Mouse (Mus musculus) forebrain, embryonic 13.5 days (tissue): Measurements from ENCODE around the gene Gsta4. TPM values are rescaled to one million over a fixed set of nuclear protein-coding genes. Genes with fewer than 3 reads are reported as not detected.
"Not testable (repeated sequence)": the region's sequence is repeated elsewhere in the genome, so short reads cannot be mapped to it uniquely, and the experiment has no call there.

Experiments used
- ATAC-seq: fragments of 200-750 bp; cut with Nextera tagmentation; 2 replicates; pipeline ENCODE4 v1.8.0; 2017
- H3K27ac ChIP-seq: fragments of 300-500 bp; sonication (generic); 2 replicates; pipeline ENCODE4 v1.5.1; 2015; ENCODE audit warnings: inconsistent platforms, mild to moderate bottlenecking, moderate library complexity
- H3K27me3 ChIP-seq: fragments of 300-500 bp; sonication (generic); 2 replicates; pipeline ENCODE4 v1.6.1; 2015; ENCODE audit warnings: mild to moderate bottlenecking, inconsistent platforms
- H3K36me3 ChIP-seq: fragments of 300-500 bp; sonication (generic); 2 replicates; pipeline ENCODE4 v1.6.1; 2015; ENCODE audit warnings: mild to moderate bottlenecking, inconsistent platforms; ENCODE audit not compliant: poor library complexity, severe bottlenecking
- H3K4me1 ChIP-seq: fragments of 300-500 bp; sonication (generic); 2 replicates; pipeline ENCODE4 v1.6.1; 2015; ENCODE audit warnings: inconsistent platforms
- H3K4me2 ChIP-seq: fragments of 300-500 bp; sonication (generic); 2 replicates; pipeline ENCODE4 v1.6.1; 2015; ENCODE audit warnings: inconsistent platforms, mild to moderate bottlenecking, moderate library complexity
- H3K4me3 ChIP-seq: fragments of 300-500 bp; sonication (generic); 2 replicates; pipeline ENCODE4 v1.5.1; 2015; ENCODE audit warnings: mild to moderate bottlenecking, inconsistent platforms
- H3K9ac ChIP-seq: fragments of 300-500 bp; sonication (generic); 2 replicates; pipeline ENCODE4 v1.6.1; 2015; ENCODE audit warnings: mild to moderate bottlenecking, inconsistent platforms
- H3K9me3 ChIP-seq: fragments of 300-500 bp; sonication (generic); replicated peaks from 2 replicates; pipeline ENCODE4 v1.6.1; 2016; ENCODE audit warnings: inconsistent platforms
- WGBS: fragments of 180-500 bp; shearing (Covaris S2); methylation state at CpG from one replicate; pipeline ENCODE4 v1.1.7; 2015; 5-methylcytosine and 5-hydroxymethylcytosine counted together
- polyA plus RNA-seq: library from polyadenylated mRNA; unstranded; fragments of >200 nt; fragmentation: Nextera tagmentation; extraction: Ambion mirVana; gene quantifications from 2 replicates; pipeline ENCODE4 v1.2.1, GENCODE M21; 2015

Gsta4 gene
- polyA plus RNA-seq, 1 experiment from 2014 or later, result 19.9 TPM

DNA sequence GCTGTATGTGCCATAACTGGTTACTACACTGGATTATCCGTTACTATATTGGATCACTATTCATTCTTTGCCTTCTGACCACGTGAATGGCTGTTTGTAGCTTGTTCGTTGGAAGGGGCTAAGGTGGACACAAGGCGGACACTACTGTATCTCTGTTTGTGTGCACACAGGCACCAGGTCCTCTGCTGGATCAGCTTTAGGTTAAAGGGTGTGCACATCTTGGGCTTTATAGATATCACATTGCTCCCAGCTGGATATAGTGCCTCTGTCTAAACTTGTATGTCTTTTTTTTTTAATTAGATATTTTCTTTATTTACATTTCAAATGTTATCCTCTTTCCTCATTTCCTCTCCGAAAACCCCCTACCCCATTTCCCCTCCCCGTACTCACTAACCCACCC, 17.1 kb upstream of the Gsta4 start:
- H3K4me1 ChIP-seq, result no peaks in the 10 kb centered on the region
- H3K27ac ChIP-seq, result no peak overlapping the region
- no peak overlapping the region for H3K9ac ChIP-seq
- no peak overlapping the region for H3K4me2 ChIP-seq
- H3K36me3 ChIP-seq, result peaks cover 82% of the 10 kb centered on the region
- H3K9me3 ChIP-seq, result no peaks in the 10 kb centered on the region
- ATAC-seq, result no peak
- 95% methylated on average over 6 of the region's 6 CpGs for WGBS
- no peak overlapping the region for H3K4me3 ChIP-seq
- H3K27me3 ChIP-seq, result no peaks in the 10 kb centered on the region

DNA sequence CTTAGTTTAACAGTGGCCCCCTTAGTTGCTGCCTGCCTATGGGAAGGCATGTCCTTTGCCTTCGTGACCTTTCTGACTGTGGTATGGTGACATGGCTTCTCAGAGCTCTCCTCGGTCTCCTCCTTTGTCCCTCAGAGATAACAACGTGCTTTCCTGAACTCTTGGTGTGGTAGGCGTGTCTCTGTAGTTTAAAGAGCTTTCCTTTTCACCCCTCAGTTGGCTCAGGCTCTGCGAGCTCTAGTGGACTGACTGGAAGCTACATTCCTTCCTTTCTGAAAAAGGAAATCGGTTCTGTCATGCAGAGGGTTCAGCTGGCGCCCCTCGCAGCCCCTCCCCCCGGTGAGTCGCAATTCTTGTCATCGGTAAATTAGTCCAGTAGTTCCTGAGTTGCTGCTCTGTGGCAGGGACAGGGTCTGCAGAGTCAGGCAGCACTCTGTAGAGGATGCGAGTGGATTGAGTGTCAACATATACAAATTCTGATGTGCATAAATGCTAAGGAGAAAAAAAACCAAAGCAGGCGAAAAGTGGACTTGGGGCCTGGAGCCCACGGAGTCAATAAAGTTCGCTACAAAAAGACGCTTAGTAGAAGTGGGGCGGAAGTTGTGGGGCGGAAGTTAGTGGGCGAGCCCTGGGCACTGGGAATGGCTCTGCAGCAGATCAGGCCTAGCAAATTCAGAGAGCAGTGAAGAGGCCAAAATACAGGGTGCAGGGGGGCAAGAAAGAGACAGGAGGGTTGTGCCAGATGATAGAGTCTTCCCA, 15.7 kb upstream of the Gsta4 start:
- ATAC-seq, result no peak
- Histone ChIP-seq H3K4me3 (no peak overlapping the region), H3K9ac (no peak overlapping the region), H3K4me1 (no peaks in the 10 kb centered on the region), H3K36me3 (peaks cover 68% of the 10 kb centered on the region), H3K9me3 (no peaks in the 10 kb centered on the region), H3K4me2 (no peak overlapping the region), H3K27me3 (no peaks in the 10 kb centered on the region), H3K27ac (no peak overlapping the region)
- 87% methylated on average over 19 of the region's 19 CpGs for WGBS

DNA sequence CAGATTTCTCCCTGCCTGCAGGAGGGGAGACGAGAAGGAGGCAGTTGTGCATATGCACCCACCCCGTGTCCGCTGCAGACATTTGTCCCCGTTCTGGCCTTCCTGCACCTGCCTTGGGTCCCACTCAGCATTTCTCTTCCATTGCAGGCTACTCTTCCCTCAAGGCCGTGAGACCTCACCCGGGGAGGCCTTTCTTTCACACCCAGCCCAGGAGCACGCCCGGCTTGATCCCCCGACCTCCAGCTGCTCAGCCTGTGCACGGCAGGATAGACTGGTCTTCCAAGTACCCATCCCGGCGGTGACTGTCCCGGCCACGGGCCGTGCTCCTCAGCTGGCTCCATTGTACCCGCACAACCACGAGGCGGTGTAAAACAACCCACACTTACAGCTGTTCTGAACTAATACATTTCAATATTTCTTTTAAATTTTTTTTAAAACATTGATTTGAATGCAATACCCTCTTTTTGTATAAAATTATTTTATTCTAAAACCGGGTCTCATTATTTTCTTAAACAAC, 15.1 kb upstream of the Gsta4 start:
- Histone ChIP-seq H3K27ac (no peak overlapping the region), H3K4me1 (no peaks in the 10 kb centered on the region), H3K27me3 (no peaks in the 10 kb centered on the region), H3K9me3 (no peaks in the 10 kb centered on the region), H3K4me2 (no peak overlapping the region), H3K36me3 (peaks cover 62% of the 10 kb centered on the region), H3K4me3 (no peak overlapping the region), H3K9ac (no peak overlapping the region)
- WGBS, result 93% methylated on average over 19 of the region's 19 CpGs
- ATAC-seq, result no peak

DNA sequence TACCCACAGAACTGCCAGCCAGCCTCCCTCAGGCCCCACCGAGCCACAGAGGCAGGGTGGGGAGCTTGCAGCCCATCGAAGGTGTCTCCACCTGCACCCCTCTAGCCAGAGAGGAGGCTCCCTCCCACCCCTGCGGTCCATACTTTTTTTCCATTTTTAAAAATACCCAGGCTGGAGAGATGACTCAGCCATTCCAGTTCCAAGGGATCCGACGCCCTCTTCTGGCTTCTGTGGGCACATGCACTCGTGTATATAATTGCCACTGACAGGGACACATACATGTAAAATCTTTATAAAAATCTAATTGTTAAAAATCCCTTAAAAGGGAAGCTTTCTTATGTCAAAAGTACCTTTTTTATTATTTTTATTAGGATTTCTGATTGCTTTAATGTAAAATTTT, 13.7 kb upstream of the Gsta4 start:
- Histone ChIP-seq H3K4me1 (no peaks in the 10 kb centered on the region), H3K36me3 (peaks cover 55% of the 10 kb centered on the region), H3K9me3 (no peaks in the 10 kb centered on the region), H3K27ac (no peak overlapping the region), H3K9ac (no peak overlapping the region), H3K27me3 (no peaks in the 10 kb centered on the region), H3K4me3 (no peak overlapping the region), H3K4me2 (no peak overlapping the region)
- 96% methylated on average over 6 of the region's 6 CpGs for WGBS
- ATAC-seq, result no peak

DNA sequence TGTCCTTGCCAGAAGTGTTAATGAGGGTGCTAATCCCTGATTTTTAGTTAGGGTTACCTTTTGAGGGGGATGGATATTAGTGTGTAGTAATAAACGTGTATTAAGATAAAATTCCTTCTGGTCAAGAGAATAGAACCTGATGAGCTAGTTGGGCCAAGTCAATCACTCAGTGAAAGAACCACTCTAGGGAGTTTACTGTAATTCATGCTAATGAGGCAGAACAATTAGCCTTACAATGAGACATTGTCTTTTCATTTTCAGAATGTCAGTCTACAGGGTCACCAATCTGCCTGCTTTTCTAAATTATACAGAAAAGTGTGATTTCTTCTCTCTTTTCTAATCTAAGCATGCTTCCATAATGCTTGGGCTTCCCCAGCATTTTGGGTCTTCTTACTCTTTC, 8.6 kb upstream of the Gsta4 start:
- no peaks in the 10 kb centered on the region for H3K27me3 ChIP-seq
- H3K4me3 ChIP-seq, result no peak overlapping the region
- no peak for ATAC-seq
- H3K4me1 ChIP-seq, result peaks cover 5% of the 10 kb centered on the region
- H3K9me3 ChIP-seq, result no peaks in the 10 kb centered on the region
- H3K4me2 ChIP-seq, result no peak overlapping the region
- no peak overlapping the region for H3K9ac ChIP-seq
- H3K27ac ChIP-seq, result no peak overlapping the region
- WGBS, result 38% methylated on average over 1 of the region's 1 CpGs
- peaks cover 10% of the 10 kb centered on the region for H3K36me3 ChIP-seq

DNA sequence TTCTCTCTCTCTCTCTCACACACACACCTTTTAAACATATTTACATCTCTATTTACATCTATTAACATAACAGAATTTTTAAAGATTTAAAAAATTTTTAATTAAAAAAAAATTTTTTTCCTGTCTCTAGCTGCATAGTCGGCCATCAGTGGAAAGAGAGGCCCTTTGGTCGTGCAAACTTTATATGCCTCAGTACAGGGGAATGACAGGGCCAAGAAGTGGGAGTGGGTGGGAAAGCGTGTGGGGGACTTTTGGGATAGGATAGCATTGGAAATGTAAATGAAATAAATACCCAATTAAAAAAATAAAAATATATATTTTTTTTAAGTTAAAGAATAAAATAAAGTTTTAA, 7.7 kb upstream of the Gsta4 start:
- 47% methylated on average over 3 of the region's 3 CpGs for WGBS
- H3K4me3 ChIP-seq, H3K9me3 ChIP-seq, H3K27ac ChIP-seq, H3K36me3 ChIP-seq, H3K27me3 ChIP-seq, H3K9ac ChIP-seq, H3K4me1 ChIP-seq: not testable (repeated sequence)
- peak; percentile 39 for ATAC-seq
- H3K4me2 ChIP-seq, result peak overlapping the region; percentile 14; the same call in 1 of the 2 replicates

DNA sequence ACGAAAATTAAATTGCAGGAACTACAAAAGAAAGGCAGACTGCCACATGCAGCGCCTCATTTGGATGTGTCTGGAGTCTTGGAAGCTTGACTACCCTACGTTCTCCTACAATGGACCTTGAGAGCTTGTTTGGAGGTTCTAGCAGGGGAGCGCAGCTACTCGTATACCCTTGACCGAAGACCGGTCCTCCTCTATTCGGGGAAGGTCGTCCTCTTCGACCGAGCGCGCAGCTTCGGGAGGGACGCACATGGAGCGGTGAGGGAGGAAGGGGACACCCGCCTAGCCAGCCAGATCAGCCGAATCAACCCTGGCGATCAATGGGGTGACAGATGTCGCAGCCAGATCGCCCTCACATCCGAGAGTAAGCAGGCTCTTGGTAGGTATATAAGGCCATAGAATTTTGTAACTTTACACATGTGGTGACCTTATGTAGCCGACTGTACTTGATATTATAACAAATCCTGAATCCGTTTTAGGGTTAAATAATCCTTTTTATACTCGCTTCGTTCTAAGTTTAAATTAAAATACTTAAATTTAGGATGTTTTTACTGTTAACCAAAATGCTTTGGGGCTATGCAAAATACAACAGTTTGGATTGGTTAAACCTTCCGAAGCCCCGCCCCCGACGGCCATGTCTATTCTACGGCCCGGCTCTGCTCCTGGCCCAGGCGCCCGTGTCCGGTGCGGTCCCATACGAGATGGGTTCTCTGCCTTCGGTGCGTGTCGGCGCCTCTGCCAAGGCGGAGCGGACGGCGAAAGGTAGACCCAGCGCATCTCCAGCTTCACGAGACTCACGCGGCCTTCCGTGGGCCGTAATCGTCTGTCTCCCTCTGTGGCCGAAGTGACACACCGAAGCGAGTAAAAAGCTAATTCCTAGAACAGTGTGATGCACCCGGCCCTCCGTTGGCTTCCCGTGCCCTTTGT, 7.0 kb upstream of the Gsta4 start:
- Histone ChIP-seq H3K4me2 (peak overlapping the region; percentile 61), H3K9ac (peak overlapping the region; percentile 81), H3K4me3 (peak overlapping the region; percentile 55), H3K27me3 (no peaks in the 10 kb centered on the region), H3K4me1 (peaks cover 5% of the 10 kb centered on the region), H3K27ac (peak overlapping the region; percentile 95), H3K9me3 (no peaks in the 10 kb centered on the region), H3K36me3 (no peaks in the 10 kb centered on the region)
- WGBS, result under 1% methylated on average over 52 of the region's 58 CpGs
- ATAC-seq, result peak; percentile 98

DNA sequence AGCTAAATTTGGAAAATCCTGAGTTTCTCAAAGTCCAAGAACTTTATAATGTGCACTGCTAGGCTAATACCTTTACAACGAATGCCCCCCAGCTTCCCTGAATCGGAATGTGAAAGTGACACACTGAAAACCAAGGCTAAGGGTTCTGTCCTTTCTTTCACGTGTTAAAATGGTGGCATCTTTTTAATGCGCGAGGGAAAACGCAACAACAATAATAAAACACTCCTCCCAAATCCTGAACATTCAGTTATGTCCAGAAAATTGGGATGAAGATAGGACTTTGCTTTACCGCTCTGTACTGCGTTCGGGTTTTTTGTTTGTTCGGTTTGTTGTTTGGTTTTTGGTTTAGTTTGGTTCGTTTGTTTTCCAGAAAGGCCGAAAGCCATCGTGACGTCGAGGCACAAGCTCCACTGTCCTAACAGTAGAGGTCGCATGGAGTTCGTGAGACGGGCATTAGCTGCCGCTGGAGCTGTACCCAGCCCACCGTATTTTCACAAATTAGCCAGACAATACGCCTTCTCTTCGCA, 6.3 kb upstream of the Gsta4 start:
- H3K9ac ChIP-seq, result peak overlapping the region; percentile 81
- ATAC-seq, result peak; percentile 70
- no peaks in the 10 kb centered on the region for H3K36me3 ChIP-seq
- H3K9me3 ChIP-seq, result no peaks in the 10 kb centered on the region
- no peaks in the 10 kb centered on the region for H3K27me3 ChIP-seq
- WGBS, result 1% methylated on average over 22 of the region's 22 CpGs
- H3K4me3 ChIP-seq, result peak overlapping the region; percentile 55
- peak overlapping the region; percentile 61 for H3K4me2 ChIP-seq
- H3K4me1 ChIP-seq, result peaks cover 5% of the 10 kb centered on the region
- H3K27ac ChIP-seq, result peak overlapping the region; percentile 95

DNA sequence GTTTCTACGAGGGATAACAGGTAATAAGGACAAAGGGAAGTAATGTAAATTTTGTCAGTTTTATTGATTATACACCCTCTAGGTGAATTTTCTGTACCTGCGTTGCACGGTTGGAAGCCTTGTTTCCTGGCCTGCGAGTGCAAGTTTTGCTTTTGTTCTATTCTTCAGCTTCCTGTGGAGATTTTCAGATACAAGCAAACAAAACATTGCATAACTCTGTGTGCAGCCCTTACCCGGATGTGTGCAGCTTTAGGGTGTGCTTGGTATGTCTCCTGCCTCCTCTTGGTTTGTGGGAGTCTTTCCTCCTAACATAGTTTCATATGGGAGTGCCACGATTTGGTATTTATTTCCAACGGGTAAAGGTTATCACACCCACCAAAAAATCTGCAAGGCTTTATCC, 5.7 kb upstream of the Gsta4 start:
- WGBS, result 36% methylated on average over 7 of the region's 7 CpGs
- no peaks in the 10 kb centered on the region for H3K9me3 ChIP-seq
- no peaks in the 10 kb centered on the region for H3K36me3 ChIP-seq
- H3K4me3 ChIP-seq, result peak overlapping the region; percentile 55
- H3K4me2 ChIP-seq, result peak overlapping the region; percentile 61
- peak overlapping the region; percentile 95 for H3K27ac ChIP-seq
- H3K9ac ChIP-seq, result peak overlapping the region; percentile 81
- peaks cover 5% of the 10 kb centered on the region for H3K4me1 ChIP-seq
- ATAC-seq, result no peak
- no peaks in the 10 kb centered on the region for H3K27me3 ChIP-seq

DNA sequence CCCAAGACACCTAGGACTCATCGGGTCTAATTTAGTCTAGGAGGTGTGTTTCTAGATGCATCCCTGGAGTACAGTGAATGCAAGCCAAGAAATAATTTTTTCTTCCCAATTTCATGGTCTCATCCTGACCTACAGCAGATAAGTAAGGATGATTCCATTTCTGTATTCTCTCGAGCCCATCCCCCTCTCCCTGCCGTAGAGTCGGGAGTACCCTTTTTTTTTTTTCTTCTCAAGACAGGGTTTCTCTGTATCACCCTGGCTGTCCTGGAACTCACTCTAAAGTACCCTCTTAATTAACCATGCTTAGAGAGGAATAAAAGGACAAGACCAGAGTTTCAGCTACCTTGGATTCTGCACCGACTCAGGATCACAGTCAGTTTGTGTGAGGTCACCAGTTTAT, 4.4 kb upstream of the Gsta4 start:
- no peak overlapping the region for H3K4me2 ChIP-seq
- no peaks in the 10 kb centered on the region for H3K27me3 ChIP-seq
- no peak overlapping the region for H3K4me3 ChIP-seq
- peaks cover 5% of the 10 kb centered on the region for H3K4me1 ChIP-seq
- no peaks in the 10 kb centered on the region for H3K9me3 ChIP-seq
- no peak overlapping the region for H3K27ac ChIP-seq
- WGBS, result 82% methylated on average over 5 of the region's 5 CpGs
- no peaks in the 10 kb centered on the region for H3K36me3 ChIP-seq
- no peak for ATAC-seq
- H3K9ac ChIP-seq, result no peak overlapping the region

DNA sequence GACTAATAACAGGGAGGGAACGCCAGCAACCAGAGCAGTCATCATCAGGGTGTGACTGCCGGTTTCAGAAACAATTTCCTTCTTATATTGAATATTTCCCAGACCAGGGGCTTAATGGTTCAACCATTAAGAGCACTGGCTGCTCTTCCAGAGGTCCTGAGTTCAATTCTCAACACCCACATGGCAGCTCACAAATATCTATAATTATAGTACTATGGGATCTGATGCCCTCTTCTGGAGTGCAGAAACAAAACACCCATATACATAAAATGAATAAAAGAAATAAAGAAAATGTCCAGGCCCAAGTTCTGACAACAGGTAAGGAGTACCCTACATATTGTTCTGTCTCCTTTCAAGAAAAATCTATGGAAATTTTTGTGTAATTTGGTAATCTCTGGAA, 3.5 kb upstream of the Gsta4 start:
- no peaks in the 10 kb centered on the region for H3K9me3 ChIP-seq
- ATAC-seq, result no peak
- no peaks in the 10 kb centered on the region for H3K27me3 ChIP-seq
- no peak overlapping the region for H3K27ac ChIP-seq
- H3K4me1 ChIP-seq, result peaks cover 5% of the 10 kb centered on the region
- no peaks in the 10 kb centered on the region for H3K36me3 ChIP-seq
- H3K4me3 ChIP-seq, result no peak overlapping the region
- 93% methylated on average over 2 of the region's 2 CpGs for WGBS
- H3K9ac ChIP-seq, result no peak overlapping the region
- H3K4me2 ChIP-seq, result no peak overlapping the region

DNA sequence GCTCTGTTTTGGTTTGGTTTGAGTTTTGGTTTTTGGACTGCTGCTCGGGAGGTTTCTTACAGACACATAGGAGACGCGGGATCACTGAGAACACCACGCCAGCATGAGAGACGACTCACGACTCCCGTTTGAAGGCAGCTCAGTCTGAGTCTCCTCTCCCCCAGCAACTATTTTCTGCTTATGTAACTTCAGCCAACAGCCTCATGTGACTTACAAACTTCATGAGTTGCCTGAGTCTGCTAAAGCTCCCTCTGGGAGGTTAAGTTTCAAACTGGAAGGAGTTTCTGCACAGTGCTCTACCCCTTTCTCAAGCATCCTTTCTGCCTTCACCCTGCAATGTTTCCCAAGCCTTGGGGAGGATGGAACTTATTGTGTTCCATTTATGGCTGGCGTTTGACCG, 3.1 kb downstream of the Gsta4 start:
- H3K9me3 ChIP-seq, result no peaks in the 10 kb centered on the region
- no peaks in the 10 kb centered on the region for H3K27me3 ChIP-seq
- no peak overlapping the region for H3K27ac ChIP-seq
- no peak overlapping the region for H3K4me3 ChIP-seq
- no peak for ATAC-seq
- H3K4me2 ChIP-seq, result no peak overlapping the region
- peaks cover 3% of the 10 kb centered on the region for H3K4me1 ChIP-seq
- no peak overlapping the region for H3K9ac ChIP-seq
- WGBS, result 94% methylated on average over 9 of the region's 9 CpGs
- H3K36me3 ChIP-seq, result no peaks in the 10 kb centered on the region
